ENCODE assay signal across 11 mouse cellular contexts in genomic region chr10:40758171-40759010, GRCm38 (mm10).
DNase-seq lines count a peak whose midpoint lies in the region; ATAC-seq lines count a peak whose summit lies in the region.
"Had no signal": no experiment of that assay in that cellular context is flagged by ENCODE, and none has a peak within 500 bp of the region (broad histone marks: within the 10 kb centered on the region; RNA-seq: fewer than 3 reads in every experiment).

No protein-coding gene starts in this region.

- H3K9me3 ChIP-seq in intestine, embryonic 14.5 days (ENCODE audit: control insufficient read depth, low read length): no peaks in the 10 kb centered on the region
- H3K9me3 ChIP-seq in intestine, embryonic 15.5 days: no peaks in the 10 kb centered on the region
- no peaks in the 10 kb centered on the region for H3K9me3 ChIP-seq in heart, embryonic 10.5 days
- no peaks in the 10 kb centered on the region for H3K9me3 ChIP-seq in limb, embryonic 15.5 days
- H3K9me3 ChIP-seq: liver, embryonic 13.5 days; midbrain, embryonic 15.5 days had no signal

- no peak for ATAC-seq in intestine, embryonic 14.5 days (replicated peaks; ENCODE audit: low FRiP score, low TSS enrichment, low read depth)
- ATAC-seq in intestine, embryonic 15.5 days: no peak
- ATAC-seq in limb, embryonic 15.5 days (ENCODE audit: insufficient number of reproducible peaks, low FRiP score, low TSS enrichment, low read depth): 0 out of 2 replicates have a peak, but pooled peaks have one; percentile 52
- ATAC-seq: midbrain, embryonic 15.5 days had no signal

- DNase-seq in intestine, embryonic 14.5 days (ENCODE audit: low spot score): peak; percentile 49
- DNase-seq in brain, adult 2 months (ENCODE audit: low read depth, low spot score): peak; percentile 58
- DNase-seq in heart, embryonic 10.5 days (ENCODE audit: low spot score): no peak
- DNase-seq in B cell, adult 2 months: no peak
- DNase-seq in kidney, postnatal 14 days: no peak
- DNase-seq in cerebellum, postnatal 14 days: no peak
- DNase-seq: liver, embryonic 13.5 days had no signal

- H3K9ac ChIP-seq in intestine, embryonic 14.5 days (ENCODE audit: low read length): no peak overlapping the region
- H3K9ac ChIP-seq in intestine, embryonic 15.5 days: no peak overlapping the region
- no peak overlapping the region for H3K9ac ChIP-seq in limb, embryonic 15.5 days
- H3K9ac ChIP-seq: hindbrain, embryonic 14.5 days; liver, embryonic 13.5 days; midbrain, embryonic 15.5 days had no signal

- no peak overlapping the region for H3K4me3 ChIP-seq in intestine, embryonic 14.5 days (ENCODE audit: low read depth, low read length)
- H3K4me3 ChIP-seq in intestine, embryonic 15.5 days (replicated peaks): no peak overlapping the region
- no peak overlapping the region for H3K4me3 ChIP-seq in heart, embryonic 10.5 days
- H3K4me3 ChIP-seq in limb, embryonic 15.5 days: no peak overlapping the region
- H3K4me3 ChIP-seq: liver, embryonic 13.5 days; midbrain, embryonic 15.5 days had no signal

- H3K4me2 ChIP-seq in intestine, embryonic 14.5 days (ENCODE audit: low read length): no peak overlapping the region
- no peak overlapping the region for H3K4me2 ChIP-seq in intestine, embryonic 15.5 days (replicated peaks)
- H3K4me2 ChIP-seq in limb, embryonic 15.5 days: no peak overlapping the region
- H3K4me2 ChIP-seq: hindbrain, embryonic 14.5 days; liver, embryonic 13.5 days; midbrain, embryonic 15.5 days had no signal

- H3K4me1 ChIP-seq in intestine, embryonic 14.5 days (replicated peaks; ENCODE audit: control insufficient read depth, insufficient read depth, low read length): no peaks in the 10 kb centered on the region
- no peaks in the 10 kb centered on the region for H3K4me1 ChIP-seq in intestine, embryonic 15.5 days (replicated peaks)
- H3K4me1 ChIP-seq in heart, embryonic 10.5 days: peaks cover 15% of the 10 kb centered on the region; the same call in 1 of the 2 replicates
- peaks cover 19% of the 10 kb centered on the region for H3K4me1 ChIP-seq in limb, embryonic 15.5 days
- H3K4me1 ChIP-seq: liver, embryonic 13.5 days had no signal

- no peak overlapping the region for H3K27ac ChIP-seq in intestine, embryonic 14.5 days (ENCODE audit: low read depth)
- no peak overlapping the region for H3K27ac ChIP-seq in intestine, embryonic 15.5 days
- H3K27ac ChIP-seq in heart, embryonic 10.5 days: peak overlapping the region; percentile 62; the same call in 1 of the 2 replicates
- H3K27ac ChIP-seq in limb, embryonic 15.5 days: no peak overlapping the region
- H3K27ac ChIP-seq: hindbrain, embryonic 14.5 days; liver, embryonic 13.5 days; midbrain, embryonic 15.5 days had no signal

- 41% methylated on average over 11 of the region's 11 CpGs for whole genome bisulfite sequencing in intestine, embryonic 14.5 days
- 54% methylated on average over 11 of the region's 11 CpGs for WGBS in intestine, embryonic 15.5 days
- 53% methylated on average over 11 of the region's 11 CpGs for WGBS in heart, embryonic 10.5 days
- 52% methylated on average over 11 of the region's 11 CpGs for WGBS in limb, embryonic 15.5 days

- no peaks in the 10 kb centered on the region for H3K27me3 ChIP-seq in intestine, embryonic 14.5 days (replicated peaks; ENCODE audit: control insufficient read depth, insufficient read depth, low read length)
- no peaks in the 10 kb centered on the region for H3K27me3 ChIP-seq in intestine, embryonic 15.5 days (replicated peaks)
- no peaks in the 10 kb centered on the region for H3K27me3 ChIP-seq in heart, embryonic 10.5 days (ENCODE audit: insufficient read depth, poor library complexity, severe bottlenecking)
- no peaks in the 10 kb centered on the region for H3K27me3 ChIP-seq in limb, embryonic 15.5 days
- H3K27me3 ChIP-seq: liver, embryonic 13.5 days; midbrain, embryonic 15.5 days had no signal

- no peaks in the 10 kb centered on the region for H3K36me3 ChIP-seq in intestine, embryonic 14.5 days (ENCODE audit: control insufficient read depth, insufficient read depth, low read length)
- H3K36me3 ChIP-seq in intestine, embryonic 15.5 days: no peaks in the 10 kb centered on the region
- no peaks in the 10 kb centered on the region for H3K36me3 ChIP-seq in heart, embryonic 10.5 days
- H3K36me3 ChIP-seq in limb, embryonic 15.5 days: no peaks in the 10 kb centered on the region
- H3K36me3 ChIP-seq: liver, embryonic 13.5 days; midbrain, embryonic 15.5 days had no signal

Comparison
In these comparisons a context has a peak if more than half of its experiments do, and no peak if none do; other contexts are left out.
1. DNase-seq: peak in intestine, embryonic 14.5 days (single experiment) and brain, adult 2 months (single experiment); none in heart, embryonic 10.5 days (single experiment), B cell, adult 2 months (0 of 2), kidney, postnatal 14 days (single experiment) and cerebellum, postnatal 14 days (0 of 2).